Mouse (Mus musculus) lung, postnatal 0 days (tissue): ENCODE measurements at regions not wholly inside any gene's neighbourhood (a gene's known extent, or its start where the extent isn't known, plus 50 kb on each side); places are given as distances from the start of the nearest gene placed in this dataset.

Experiments used
- CTCF ChIP-seq: IDR thresholded peaks from 2 replicates; pipeline ENCODE4 v1.5.1; 2016; ENCODE audit warnings: antibody characterized with exemption, mild to moderate bottlenecking
- EP300 ChIP-seq: IDR thresholded peaks from 2 replicates; pipeline ENCODE4 v1.6.1; 2016; ENCODE audit warnings: antibody characterized with exemption, mild to moderate bottlenecking, control low read depth

GRCm38 (mm10) chr6:60555590-60556235 lies 273.9 kb downstream of the Snca start:
- TF ChIP-seq CTCF (peak; percentile 58), EP300 (peak; percentile 45; the same call in 1 of the 2 replicates)
